Mouse (Mus musculus): Measurements from ENCODE around the gene Spats2.

GRCm38 (mm10) chr15:99099984-99100383, 25.7 kb upstream of the Spats2 start:
- TF ChIP-seq FOSL1 (IDR thresholded peaks at IDR 0.05; ENCODE audit: insufficient read depth, low read length, poor library complexity, severe bottlenecking) (no peak), CTCF (IDR thresholded peaks at IDR 0.05; ENCODE audit: control insufficient read depth, insufficient read depth, insufficient read length) (no peak), USF1 (IDR thresholded peaks at IDR 0.05; ENCODE audit: low read depth) (no peak), MAX (IDR thresholded peaks at IDR 0.05) (no peak), CEBPB (IDR thresholded peaks at IDR 0.05; ENCODE audit: low read depth) (no peak), MYOD1 (IDR thresholded peaks at IDR 0.05; ENCODE audit: control insufficient read depth, insufficient read length, low read depth) (no peak), MYOG (IDR thresholded peaks at IDR 0.05; ENCODE audit: control insufficient read depth, extremely low read depth, insufficient read length) (no peak)

Data from C2C12 (cell line).